Mouse (Mus musculus) hindbrain, embryonic 13.5 days (tissue): ENCODE data around the gene Gm10439. TPM values are rescaled to one million over a fixed set of nuclear protein-coding genes. Genes with fewer than 3 reads are reported as not detected.
"Not testable (repeated sequence)": the region's sequence is repeated elsewhere in the genome, so short reads cannot be mapped to it uniquely, and the experiment has no call there.

Source experiments
- ATAC-seq: fragments of 200-750 bp; cut with Nextera tagmentation; 2 replicates; pipeline ENCODE4 v1.8.0; 2017; ENCODE audit warnings: moderate TSS enrichment; ENCODE audit not compliant: low FRiP score
- H3K27ac ChIP-seq: fragments of 300-500 bp; sonication (generic); 2 replicates; pipeline ENCODE4 v1.5.1; 2015; ENCODE audit warnings: inconsistent platforms, mild to moderate bottlenecking, moderate library complexity
- H3K27me3 ChIP-seq: fragments of 300-500 bp; sonication (generic); 2 replicates; pipeline ENCODE4 v1.6.1; 2015; ENCODE audit warnings: mild to moderate bottlenecking, inconsistent platforms
- H3K36me3 ChIP-seq: fragments of 300-500 bp; sonication (generic); 2 replicates; pipeline ENCODE4 v1.6.1; 2015; ENCODE audit warnings: mild to moderate bottlenecking, inconsistent platforms
- H3K4me1 ChIP-seq: fragments of 300-500 bp; sonication (generic); replicated peaks from 2 replicates; pipeline ENCODE4 v1.6.1; 2015; ENCODE audit warnings: inconsistent platforms
- H3K4me2 ChIP-seq: fragments of 300-500 bp; sonication (generic); 2 replicates; pipeline ENCODE4 v1.6.1; 2015; ENCODE audit warnings: inconsistent platforms, mild to moderate bottlenecking, moderate library complexity
- H3K4me3 ChIP-seq: fragments of 300-500 bp; sonication (generic); 2 replicates; pipeline ENCODE4 v1.5.1; 2015; ENCODE audit warnings: mild to moderate bottlenecking, inconsistent platforms
- H3K9ac ChIP-seq: fragments of 300-500 bp; sonication (generic); 2 replicates; pipeline ENCODE4 v1.6.1; 2015; ENCODE audit warnings: mild to moderate bottlenecking, inconsistent platforms
- H3K9me3 ChIP-seq: fragments of 300-500 bp; sonication (generic); 2 replicates; pipeline ENCODE4 v1.6.1; 2016; ENCODE audit warnings: inconsistent platforms
- WGBS: fragments of 180-500 bp; shearing (Covaris S2); methylation state at CpG from one replicate; pipeline ENCODE4 v1.1.7; 2015; 5-methylcytosine and 5-hydroxymethylcytosine counted together
- polyA plus RNA-seq: library from polyadenylated mRNA; unstranded; fragments of >200 nt; fragmentation: Nextera tagmentation; extraction: Ambion mirVana; gene quantifications from 2 replicates; pipeline ENCODE4 v1.2.1, GENCODE M21; 2015

The Gm10439 gene
- polyA plus RNA-seq: not detected in 2 replicates

DNA sequence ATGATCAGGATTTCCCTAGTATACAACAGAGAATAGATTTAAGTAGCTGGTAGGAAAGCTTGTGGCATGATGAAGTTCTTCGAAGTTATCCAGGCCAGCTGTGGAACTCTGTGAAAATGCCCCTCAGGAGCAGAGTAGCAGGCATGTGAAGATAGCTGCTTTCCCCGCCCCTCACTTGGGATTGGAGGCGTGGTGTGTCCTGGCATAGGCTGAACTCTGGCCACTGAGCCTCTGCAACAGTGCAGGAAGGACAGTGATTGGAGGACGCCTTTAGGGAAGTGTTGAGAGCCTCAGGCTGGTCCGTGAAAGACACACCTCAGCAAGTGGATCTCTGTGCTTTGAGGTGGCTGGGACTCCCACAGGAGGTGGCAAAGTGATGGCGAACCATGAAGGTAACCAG, at the start of gene Gm10439:
Gene Gm10439 (plus strand): TSS at position 301 of the 400 bp plus-strand sequence.
- not testable (repeated sequence) for H3K9me3 ChIP-seq, H3K4me1 ChIP-seq, H3K4me3 ChIP-seq, H3K27ac ChIP-seq, ATAC-seq, H3K9ac ChIP-seq, H3K4me2 ChIP-seq, H3K27me3 ChIP-seq, H3K36me3 ChIP-seq
- WGBS: no CpG with 5 or more reads among the region's 6 CpGs

Other genes starting within 250 kb of the Gm10439 start
- not detected in 2 replicates for gene Gm15085, start 147.0 kb upstream of the Gm10439 start, polyA plus RNA-seq
- gene Gm15097, start 189.9 kb downstream of the Gm10439 start, polyA plus RNA-seq: not detected in 2 replicates